Mouse (Mus musculus): ENCODE measurements at regions not wholly inside any gene's neighbourhood (a gene's known extent, or its start where the extent isn't known, plus 50 kb on each side); places are given as distances from the start of the nearest gene placed in this dataset.
"Not testable (repeated sequence)": the region's sequence is repeated elsewhere in the genome, so short reads cannot be mapped to it uniquely, and the experiment has no call there.

GRCm38 (mm10) chr6:68164111-68164510 is 628.5 kb upstream of the Tacstd2 start:
- TF ChIP-seq CTCF (IDR thresholded peaks at IDR 0.05 in 2 of 3, conservative IDR thresholded peaks at IDR 0.05 in 1 of 3; ENCODE audit: control insufficient read depth in 1 of 3, insufficient read depth in 1 of 3, low read depth in 2 of 3, low read length in 3 of 3, poor library complexity in 1 of 3, severe bottlenecking in 1 of 3); JUND (IDR thresholded peaks at IDR 0.05; ENCODE audit: low read depth, low read length); BHLHE40 (IDR thresholded peaks at IDR 0.05; ENCODE audit: borderline replicate concordance, low read depth, low read length); E2F4 (IDR thresholded peaks at IDR 0.05; ENCODE audit: borderline replicate concordance, low read depth, low read length); TAL1 (IDR thresholded peaks at IDR 0.05; ENCODE audit: low read length); USF1 (IDR thresholded peaks at IDR 0.05; ENCODE audit: low read depth, low read length); POLR2AphosphoS2 (IDR thresholded peaks at IDR 0.05; ENCODE audit: low read length); EP300 (IDR thresholded peaks at IDR 0.05; ENCODE audit: low read depth in 1 of 2, low read length in 2 of 2); POLR2A (IDR thresholded peaks at IDR 0.05; ENCODE audit: control insufficient read depth in 1 of 2, insufficient read depth in 1 of 2, low read depth in 1 of 2, low read length in 2 of 2, poor library complexity in 1 of 2); SMC3 (IDR thresholded peaks at IDR 0.05; ENCODE audit: low read depth, low read length); NRF1 (IDR thresholded peaks at IDR 0.05; ENCODE audit: insufficient read depth, low read depth, low read length, poor library complexity, severe bottlenecking): not testable (repeated sequence)
